Mouse (Mus musculus) thymus, adult 18-20 months (tissue): ENCODE measurements around the gene Mff.
A peak's percentile ranks its signal among the peaks of the same experiment; 100 is the strongest.

ENCODE experiments used
- DNase-seq, 2 experiments: peaks; one replicate each; pipeline ENCODE4 v3.0.0; 2022; ENCODE audit warnings: mixed read lengths in 2 of 2

Gene Mff

GRCm38 (mm10) chr1:82772428-82772827 lies 47.7 kb downstream of the Mff start:
- no peak for DNase-seq

- no peak for DNase-seq
Measured at GRCm38 (mm10) chr1:82773208-82773607, 48.5 kb downstream of the Mff start.

- DNase-seq = no peak
Measured at GRCm38 (mm10) chr1:82775293-82775692, 50.6 kb downstream of the Mff start.

- no peak for DNase-seq
Measured at GRCm38 (mm10) chr1:82779388-82779966, 54.8 kb downstream of the Mff start.

- DNase-seq = no peak
Measured at GRCm38 (mm10) chr1:82783559-82783958, 58.9 kb downstream of the Mff start.

- no peak for DNase-seq
Measured at GRCm38 (mm10) chr1:82785546-82785945, 60.9 kb downstream of the Mff start.

- DNase-seq = peak in 1 of 2 experiments; percentile 8
Measured at GRCm38 (mm10) chr1:82787414-82787813, 62.7 kb downstream of the Mff start.

GRCm38 (mm10) chr1:82788070-82788469 lies 63.4 kb downstream of the Mff start:
- no peak for DNase-seq

GRCm38 (mm10) chr1:82791105-82791504 lies 66.4 kb downstream of the Mff start:
- DNase-seq = no peak

- DNase-seq = no peak
Measured at GRCm38 (mm10) chr1:82792238-82792637, 67.5 kb downstream of the Mff start.

- DNase-seq = no peak
Measured at GRCm38 (mm10) chr1:82793110-82793509, 68.4 kb downstream of the Mff start.

- DNase-seq = no peak
Measured at GRCm38 (mm10) chr1:82793986-82794385, 69.3 kb downstream of the Mff start.

- DNase-seq = no peak
Measured at GRCm38 (mm10) chr1:82795211-82795610, 70.5 kb downstream of the Mff start.

- DNase-seq = no peak
Measured at GRCm38 (mm10) chr1:82795702-82796443, 71.2 kb downstream of the Mff start.

GRCm38 (mm10) chr1:82797088-82797487 lies 72.4 kb downstream of the Mff start:
- no peak for DNase-seq

- DNase-seq = no peak
Measured at GRCm38 (mm10) chr1:82798304-82798703, 73.6 kb downstream of the Mff start.

GRCm38 (mm10) chr1:82798922-82799321 lies 74.2 kb downstream of the Mff start:
- no peak for DNase-seq

GRCm38 (mm10) chr1:82801105-82801783 lies 76.6 kb downstream of the Mff start:
- no peak for DNase-seq
